Comparison of ENCODE assay signal across 8 mouse cellular contexts in the genomic region with DNA sequence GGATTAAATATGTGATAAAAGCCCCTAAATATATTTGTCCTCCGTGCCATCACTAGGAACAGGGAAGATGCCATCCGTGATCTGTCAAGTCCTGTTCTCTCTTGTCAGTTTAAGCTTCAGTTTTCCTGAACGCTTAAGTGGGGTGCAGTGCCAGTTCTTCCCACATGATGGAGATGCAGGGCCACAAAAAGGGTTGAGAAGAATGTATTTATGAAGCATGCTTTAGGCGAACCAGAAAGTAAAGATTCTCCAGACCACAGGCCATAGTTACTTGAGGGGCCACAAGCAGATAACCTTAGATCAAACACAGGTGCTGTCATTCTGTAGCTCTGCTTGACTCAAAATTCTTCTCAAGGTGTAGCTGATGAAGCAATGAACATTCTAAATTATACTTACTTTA. TPM values are rescaled to one million over a fixed set of nuclear protein-coding genes. Genes with fewer than 3 reads are reported as not detected.
DNase-seq lines count a peak whose midpoint lies in the region; ATAC-seq lines count a peak whose summit lies in the region.

No protein-coding gene starts in this region.

- 24% methylated on average over 4 of the region's 4 CpGs for WGBS in heart, embryonic 12.5 days
- 37% methylated on average over 4 of the region's 4 CpGs for WGBS in embryonic facial prominence, embryonic 10.5 days
- WGBS in midbrain, embryonic 13.5 days = 33% methylated on average over 4 of the region's 4 CpGs

- H3K4me3 ChIP-seq in heart, embryonic 12.5 days = no peak overlapping the region
- no peak overlapping the region for H3K4me3 ChIP-seq in embryonic facial prominence, embryonic 10.5 days
- H3K4me3 ChIP-seq in midbrain, embryonic 13.5 days (replicated peaks) = no peak overlapping the region

- peak; percentile 86 for DNase-seq in heart, adult 11 months
- DNase-seq in adrenal gland, postnatal 14 days = peak; percentile 57
- DNase-seq in embryonic facial prominence, embryonic 10.5 days (ENCODE audit: low spot score) = peak; percentile 41
- DNase-seq in left cerebral cortex, adult 18-20 months (ENCODE audit: low spot score in 2 of 2) = peak; percentile 60 to 63
- DNase-seq in splenic B cell, adult 2 months (ENCODE audit: low read depth, low spot score) = peak; percentile 59

- H3K27ac ChIP-seq in heart, embryonic 12.5 days (ENCODE audit: poor library complexity, severe bottlenecking) = no peak overlapping the region
- H3K27ac ChIP-seq in embryonic facial prominence, embryonic 10.5 days (replicated peaks) = no peak overlapping the region
- no peak overlapping the region for H3K27ac ChIP-seq in midbrain, embryonic 13.5 days

- ATAC-seq in heart, embryonic 12.5 days (ENCODE audit: insufficient number of reproducible peaks, low FRiP score) = no peak
- peak; percentile 80 to 84 for ATAC-seq in hematopoietic stem cell, adult 5-6 weeks (replicated peaks in 1 of 2; ENCODE audit: insufficient read depth in 1 of 2, low FRiP score in 2 of 2, low TSS enrichment in 1 of 2, low read depth in 1 of 2, poor library complexity in 2 of 2, severe bottlenecking in 2 of 2)
- ATAC-seq in midbrain, embryonic 13.5 days = peak; percentile 55; the same call in 1 of the 2 replicates

- H3K4me1 ChIP-seq in heart, embryonic 12.5 days (replicated peaks) = no peaks in the 10 kb centered on the region
- no peaks in the 10 kb centered on the region for H3K4me1 ChIP-seq in embryonic facial prominence, embryonic 10.5 days
- no peaks in the 10 kb centered on the region for H3K4me1 ChIP-seq in midbrain, embryonic 13.5 days (replicated peaks)

- no peaks in the 10 kb centered on the region for H3K36me3 ChIP-seq in heart, embryonic 12.5 days
- H3K36me3 ChIP-seq in embryonic facial prominence, embryonic 10.5 days (replicated peaks) = no peaks in the 10 kb centered on the region
- H3K36me3 ChIP-seq in midbrain, embryonic 13.5 days = no peaks in the 10 kb centered on the region
- no peaks in the 10 kb centered on the region for H3K36me3 ChIP-seq in splenic B cell, adult 2 months (ENCODE audit: control insufficient read depth, insufficient read depth, low read length, poor library complexity, severe bottlenecking)

- no peaks in the 10 kb centered on the region for H3K27me3 ChIP-seq in heart, embryonic 12.5 days (replicated peaks)
- H3K27me3 ChIP-seq in embryonic facial prominence, embryonic 10.5 days (replicated peaks; ENCODE audit: low read depth, poor library complexity, severe bottlenecking) = no peaks in the 10 kb centered on the region
- no peaks in the 10 kb centered on the region for H3K27me3 ChIP-seq in midbrain, embryonic 13.5 days
- H3K27me3 ChIP-seq in splenic B cell, adult 2 months (ENCODE audit: control insufficient read depth, insufficient read depth, low read length, poor library complexity, severe bottlenecking) = no peaks in the 10 kb centered on the region

- no peaks in the 10 kb centered on the region for H3K9me3 ChIP-seq in heart, embryonic 12.5 days (replicated peaks)
- no peaks in the 10 kb centered on the region for H3K9me3 ChIP-seq in embryonic facial prominence, embryonic 10.5 days
- no peaks in the 10 kb centered on the region for H3K9me3 ChIP-seq in midbrain, embryonic 13.5 days

- no peak overlapping the region for H3K9ac ChIP-seq in heart, embryonic 12.5 days
- H3K9ac ChIP-seq in midbrain, embryonic 13.5 days (replicated peaks) = no peak overlapping the region

- H3K4me2 ChIP-seq in heart, embryonic 12.5 days = no peak overlapping the region
- H3K4me2 ChIP-seq in midbrain, embryonic 13.5 days (replicated peaks) = no peak overlapping the region

RNA-seq across cellular contexts. Expression of a gene that starts 58.6 kb away (rescaled TPM):
- 2.3 and 2.6 TPM in 2 replicates for polyA plus RNA-seq in heart, embryonic 12.5 days (2016; fragmentation: Nextera tagmentation; extraction: Ambion mirVana)
- 6.7 and 9.7 TPM in 2 replicates for total RNA-seq in adrenal gland, postnatal 14 days (2021)
- 0.93 and 1.3 TPM in 2 replicates for polyA plus RNA-seq in embryonic facial prominence, embryonic 10.5 days (2016; fragmentation: Nextera tagmentation; extraction: Ambion mirVana)
- 11.7 and 16.7 TPM in 2 replicates for total RNA-seq in hematopoietic stem cell, adult 5-6 weeks (2017)
- 1 to 10 TPM; 3.1 to 3.7 TPM for total RNA-seq in left cerebral cortex, adult 18-20 months (2021)
- polyA plus RNA-seq in midbrain, embryonic 13.5 days (2015; fragmentation: Nextera tagmentation; extraction: Ambion mirVana) = 0.58 and 0.67 TPM in 2 replicates
